Mouse (Mus musculus) liver, embryonic 14.5 days (tissue): ENCODE data around the gene Uba7.
A peak's percentile ranks its signal among the peaks of the same experiment; 100 is the strongest.

Experiments used
- CTCF ChIP-seq: IDR thresholded peaks from 2 replicates; pipeline ENCODE4 v1.5.1; 2016; ENCODE audit warnings: antibody characterized with exemption, low read depth, control low read depth
- EP300 ChIP-seq: IDR thresholded peaks from 2 replicates; pipeline ENCODE4 v1.6.1; 2016; ENCODE audit warnings: antibody characterized with exemption, low read depth

GRCm38 (mm10) chr9:107960928-107961327, 14.4 kb upstream of the Uba7 start:
- peak; percentile 51 for TF ChIP-seq CTCF
- no peak for TF ChIP-seq EP300
